Mouse (Mus musculus): Measurements from ENCODE around the gene Dhx32.

Dhx32 gene

DNA sequence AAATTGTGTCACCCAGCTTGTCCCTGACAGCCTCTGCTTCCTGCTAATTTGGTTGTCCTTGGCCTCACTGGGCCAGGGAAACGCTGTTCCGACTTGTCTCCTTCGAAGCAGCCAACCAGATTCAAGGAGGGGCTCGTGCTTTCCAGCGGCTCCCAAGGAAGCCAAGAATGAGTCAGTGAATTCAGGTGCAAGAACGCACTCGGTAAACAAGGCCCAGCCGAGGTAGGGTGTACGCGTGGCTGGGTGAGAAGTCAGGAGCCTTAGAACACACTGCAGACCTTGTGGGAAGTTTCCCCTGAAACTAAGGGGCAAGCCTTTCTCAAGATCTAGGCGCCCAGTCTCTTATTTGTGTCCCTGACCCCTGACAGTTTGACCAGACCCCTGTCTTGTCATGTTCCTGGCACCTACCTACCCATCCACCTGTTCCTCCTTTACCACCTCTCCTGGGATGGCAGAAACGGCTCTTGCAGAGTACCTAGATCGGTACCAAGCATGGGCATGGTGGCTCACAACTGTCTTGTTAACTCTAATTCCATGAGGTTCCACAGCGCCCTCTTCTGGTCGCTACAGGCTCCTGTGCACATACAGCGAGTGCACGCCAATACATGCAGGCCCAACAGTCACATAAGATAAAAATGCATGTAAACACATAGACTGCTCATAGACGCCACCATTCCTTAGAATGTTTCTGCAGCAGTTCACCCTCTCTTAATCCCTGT is at the start of gene Dhx32:
Gene Dhx32 (minus strand): TSS at position 10 of the 719 bp plus-strand sequence.
- WGBS = 45% methylated on average over 18 of the region's 18 CpGs

DNA sequence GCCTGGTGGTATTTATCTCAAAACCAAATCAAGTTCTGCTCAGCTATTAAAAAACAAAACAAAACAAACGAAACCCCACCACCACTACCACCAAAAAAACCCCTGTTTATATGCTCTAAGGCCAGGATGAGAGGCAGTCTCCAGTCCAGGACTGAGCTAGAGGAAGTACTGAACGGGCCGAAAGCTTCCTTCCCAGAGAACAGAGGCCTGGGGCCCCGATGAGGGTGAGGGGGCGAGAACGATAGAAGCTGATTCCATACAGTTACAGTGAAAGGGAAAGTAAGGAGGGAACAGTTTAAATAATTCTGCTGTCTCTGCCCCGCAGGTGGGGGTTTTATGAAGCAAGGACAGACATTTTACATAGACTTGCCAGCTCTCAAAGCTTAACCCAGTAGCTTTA is 47.1 kb upstream of the Dhx32 start:
- 64% methylated on average over 7 of the region's 7 CpGs for WGBS

GRCm38 (mm10) chr7:133828514-133828913 is 46.0 kb upstream of the Dhx32 start:
- 29% methylated on average over 4 of the region's 4 CpGs for WGBS

GRCm38 (mm10) chr7:133824579-133824978 is 42.1 kb upstream of the Dhx32 start:
- WGBS = 96% methylated on average over 2 of the region's 2 CpGs

DNA sequence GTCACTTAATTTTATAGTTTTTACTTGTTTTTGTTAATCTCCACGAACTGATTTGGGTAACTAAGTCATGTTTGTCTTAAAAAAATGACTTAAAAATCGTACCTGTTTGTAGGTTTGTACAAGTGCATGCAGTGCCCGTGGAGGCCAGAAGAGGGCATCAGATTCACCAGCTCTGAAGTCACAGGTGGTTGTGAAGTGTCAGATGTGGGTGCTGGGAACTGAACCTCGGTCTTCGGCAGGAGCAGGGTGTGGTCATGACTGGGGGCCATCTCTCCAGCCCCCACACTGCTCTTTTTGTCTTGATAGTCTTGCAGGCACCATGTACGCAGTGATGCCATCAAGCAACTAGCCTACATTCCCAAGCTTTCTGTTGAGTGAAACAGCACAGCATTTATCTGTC is 41.2 kb upstream of the Dhx32 start:
- 87% methylated on average over 6 of the region's 6 CpGs for WGBS

- WGBS = 51% methylated on average over 4 of the region's 4 CpGs
Measured at GRCm38 (mm10) chr7:133813331-133813730, 30.8 kb upstream of the Dhx32 start.

- WGBS = 51% methylated on average over 7 of the region's 7 CpGs
Measured at GRCm38 (mm10) chr7:133812927-133813326, 30.4 kb upstream of the Dhx32 start.

DNA sequence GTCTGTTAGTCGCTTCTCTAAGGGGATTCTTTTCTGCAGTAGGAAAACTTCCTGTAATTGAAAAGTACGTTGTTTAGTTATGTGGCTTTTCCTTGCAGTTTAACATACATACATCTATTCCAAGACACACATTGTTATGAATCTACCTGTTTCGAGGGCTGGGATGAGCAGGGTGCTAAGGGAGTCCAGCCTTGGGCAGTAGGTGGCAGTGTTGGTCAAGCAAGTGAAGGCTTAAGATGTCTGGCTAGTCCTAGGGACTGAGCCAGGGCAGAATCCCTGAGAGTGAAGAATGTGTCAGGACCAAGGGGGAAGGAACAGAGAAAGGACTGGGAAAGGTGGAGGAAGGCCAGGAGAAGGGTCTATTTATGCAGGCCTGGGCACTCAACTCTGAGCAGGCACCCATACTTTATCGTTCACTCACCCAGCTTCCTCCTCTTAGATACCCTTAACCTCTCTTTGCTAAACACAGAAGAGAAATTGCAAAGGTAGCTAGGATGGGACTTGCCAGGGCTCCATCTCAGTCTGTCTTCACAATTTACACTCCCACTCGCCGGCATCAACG is 23.2 kb upstream of the Dhx32 start:
- WGBS = 47% methylated on average over 7 of the region's 7 CpGs

GRCm38 (mm10) chr7:133801823-133802222 is 19.3 kb upstream of the Dhx32 start:
- 58% methylated on average over 6 of the region's 6 CpGs for WGBS

- WGBS = 86% methylated on average over 5 of the region's 5 CpGs
Measured at GRCm38 (mm10) chr7:133799928-133800327, 17.4 kb upstream of the Dhx32 start.

DNA sequence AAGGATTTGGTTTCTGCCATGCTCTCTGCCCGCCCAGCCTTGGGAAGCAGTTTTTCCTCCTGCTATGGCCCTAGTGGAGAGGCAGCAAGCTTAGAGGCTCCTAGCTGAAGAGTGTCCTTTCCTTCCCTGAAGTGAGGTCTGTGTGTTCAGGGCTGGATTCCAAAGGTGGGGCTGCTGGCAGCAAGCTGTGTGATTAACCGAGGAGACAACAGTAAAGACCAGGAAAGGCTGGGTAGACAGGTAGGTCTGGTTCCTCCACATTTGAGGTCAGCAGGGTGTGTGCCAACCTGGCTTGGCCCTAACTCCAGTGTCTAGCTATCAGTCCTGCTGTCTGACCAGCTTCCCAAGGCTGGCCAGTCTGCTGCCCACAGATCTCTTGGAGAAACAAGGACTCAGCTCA is 12.2 kb upstream of the Dhx32 start:
- 93% methylated on average over 2 of the region's 2 CpGs for WGBS

DNA sequence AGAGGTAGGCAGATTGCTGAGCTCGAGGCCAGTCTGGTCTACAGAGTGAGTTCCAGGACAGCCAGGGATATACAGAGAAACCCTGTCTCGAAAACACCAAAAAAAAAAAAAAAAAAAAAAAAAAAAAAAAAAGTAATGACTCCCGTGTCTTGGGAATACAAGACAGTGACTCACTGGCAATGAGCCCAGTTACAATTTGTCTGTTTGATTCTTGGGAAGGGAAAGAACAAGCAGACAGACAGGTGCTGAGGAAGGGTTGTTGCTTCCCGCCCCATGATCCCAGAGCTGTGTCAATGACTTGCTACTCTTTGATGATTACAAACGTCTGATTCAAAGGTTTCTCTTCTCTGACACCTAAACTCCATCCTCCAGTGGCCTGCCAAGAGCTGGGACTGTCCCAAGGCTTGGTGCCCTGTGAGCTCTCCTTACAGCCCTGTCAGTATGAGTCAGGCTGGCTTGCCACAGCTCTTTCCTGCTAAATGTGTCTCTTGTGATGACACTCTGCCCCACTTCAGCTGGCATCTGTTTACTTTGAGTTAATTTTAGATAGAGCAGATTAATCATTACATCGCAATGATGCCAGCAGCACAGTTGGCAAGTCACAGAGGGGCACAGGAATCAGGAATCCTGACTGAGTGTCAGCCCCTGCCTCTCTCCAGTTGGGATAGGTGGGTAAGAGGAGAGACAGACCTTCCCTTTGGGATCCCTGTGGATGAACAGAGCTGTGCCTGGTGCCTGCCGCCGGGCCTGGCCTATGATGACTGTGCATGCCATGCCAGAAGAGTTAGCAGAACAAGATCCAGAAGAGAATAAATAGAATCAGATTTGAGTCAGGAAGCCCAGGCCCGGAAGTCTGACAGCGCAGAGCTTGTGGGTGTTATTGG is 11.0 kb upstream of the Dhx32 start:
- 39% methylated on average over 10 of the region's 10 CpGs for WGBS

DNA sequence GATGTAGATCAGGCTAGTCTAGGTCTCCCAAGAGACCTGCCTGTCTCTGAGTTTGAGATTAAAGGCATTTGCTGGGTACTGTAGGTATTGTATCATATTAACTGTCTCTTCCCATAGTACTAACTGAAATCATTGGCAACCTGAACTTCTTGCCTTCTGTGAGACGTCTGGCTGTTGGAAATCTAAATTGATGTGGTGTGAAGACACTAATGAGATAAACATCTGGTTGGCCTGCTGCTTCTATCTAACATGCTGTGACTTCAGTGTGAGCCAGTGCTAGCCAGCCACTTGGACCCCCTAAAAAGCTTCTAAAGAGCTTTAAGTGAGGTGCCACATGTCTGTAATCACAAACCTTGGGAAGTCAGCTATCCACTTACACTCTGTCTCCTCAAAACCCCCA is 10.2 kb upstream of the Dhx32 start:
- WGBS = 57% methylated on average over 1 of the region's 1 CpGs

- WGBS = 85% methylated on average over 4 of the region's 4 CpGs
Measured at GRCm38 (mm10) chr7:133790608-133791229, 8.2 kb upstream of the Dhx32 start.

GRCm38 (mm10) chr7:133790171-133790570 is 7.6 kb upstream of the Dhx32 start:
- 88% methylated on average over 4 of the region's 4 CpGs for WGBS

DNA sequence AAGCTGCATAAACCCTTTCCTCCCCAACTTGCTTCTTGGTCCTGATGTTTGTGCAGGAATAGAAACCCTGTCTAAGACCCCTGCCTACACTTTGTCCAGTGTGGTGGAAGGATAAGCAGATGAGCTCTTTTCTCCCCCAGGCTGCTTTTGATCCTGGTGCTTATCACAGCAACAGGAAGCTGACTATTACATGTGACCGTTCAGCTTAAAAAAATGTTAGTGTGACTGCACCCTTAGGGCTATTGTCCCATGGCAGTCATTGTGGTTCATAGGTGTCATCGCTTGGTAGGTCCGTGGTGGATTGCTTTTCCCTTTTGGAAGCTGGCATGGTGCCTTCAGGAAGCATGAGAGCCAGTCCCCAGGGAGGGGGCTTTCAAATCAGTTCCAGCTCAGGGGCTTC is 5.6 kb upstream of the Dhx32 start:
- WGBS = 67% methylated on average over 3 of the region's 3 CpGs

- WGBS = 91% methylated on average over 6 of the region's 6 CpGs
Measured at GRCm38 (mm10) chr7:133787571-133787970, 5.0 kb upstream of the Dhx32 start.

- 83% methylated on average over 6 of the region's 6 CpGs for WGBS
Measured at GRCm38 (mm10) chr7:133781991-133782390, 535 bp downstream of the Dhx32 start.

- WGBS = 82% methylated on average over 6 of the region's 6 CpGs
Measured at GRCm38 (mm10) chr7:133781583-133781982, 943 bp downstream of the Dhx32 start.

DNA sequence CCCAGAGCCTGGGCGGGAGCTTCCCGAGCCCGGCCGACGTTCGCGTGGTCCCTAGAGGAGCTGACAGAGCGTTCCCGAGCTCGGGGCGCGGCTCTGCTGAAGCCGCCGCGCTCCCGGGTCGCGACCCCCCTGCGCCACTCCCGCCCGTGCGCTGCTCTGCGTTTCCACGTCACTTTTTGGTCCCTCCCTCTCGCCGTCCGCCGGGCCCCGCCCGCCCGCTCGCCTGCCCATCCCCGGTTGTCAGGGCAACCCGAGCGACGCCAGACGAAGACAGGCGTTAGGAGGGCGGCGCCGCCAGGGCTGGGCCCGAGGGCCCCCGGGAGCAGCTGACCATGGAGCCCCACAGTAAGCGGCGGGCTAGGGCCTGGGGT is 5.9 kb downstream of the Dhx32 start, which contains the start of gene Fank1:
Gene Fank1 (plus strand): TSS at position 236 of the 371 bp plus-strand sequence.
- WGBS = under 1% methylated on average over 45 of the region's 45 CpGs

DNA sequence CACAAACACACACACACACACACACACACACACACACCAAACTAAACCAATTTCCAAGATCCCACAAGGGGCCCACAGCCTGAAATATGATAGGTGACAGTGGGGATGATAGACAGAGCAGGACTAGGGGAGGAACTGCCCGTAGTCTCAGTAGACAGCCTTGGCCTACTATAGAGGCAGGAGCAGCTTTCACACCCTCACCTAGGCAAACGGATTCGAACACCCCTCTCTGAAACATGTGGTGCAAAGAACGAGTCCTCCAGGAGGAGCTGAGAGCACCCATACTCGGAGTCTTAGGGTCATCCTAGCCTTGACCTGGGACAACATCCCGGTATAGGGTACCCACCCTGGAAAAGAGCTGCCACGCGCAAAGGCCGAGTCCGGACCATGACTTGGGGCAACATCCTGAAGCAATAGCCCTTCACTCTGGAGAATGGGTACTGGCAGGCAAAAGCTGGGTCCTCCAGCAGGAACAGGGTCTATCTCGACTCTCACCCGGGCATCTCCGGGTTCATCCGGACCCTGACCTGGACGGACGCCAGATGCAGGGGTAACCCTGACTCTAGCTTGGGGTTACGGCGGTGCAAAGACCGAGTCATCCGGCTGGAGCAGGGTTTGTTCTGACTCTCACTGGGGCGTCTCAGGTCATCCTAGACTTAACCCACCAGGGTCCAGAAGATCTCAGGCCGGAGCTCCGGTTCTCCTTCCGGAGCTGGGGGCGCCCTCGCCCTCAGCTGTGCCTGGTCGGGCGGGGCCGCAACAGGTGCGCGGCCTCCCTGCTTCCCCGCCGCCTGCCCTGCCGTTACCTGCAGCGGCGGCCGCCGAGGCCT is 6.5 kb downstream of the Dhx32 start:
- WGBS = 4% methylated on average over 38 of the region's 38 CpGs
